Mouse (Mus musculus) ES-E14 (cell line): ENCODE data around the gene Sdcbp2. TPM values are rescaled to one million over a fixed set of nuclear protein-coding genes. Genes with fewer than 3 reads are reported as not detected.

Experiments
- DNase-seq: peaks from one replicate; pipeline ENCODE4 v3.0.0-alpha.2; 2013; ENCODE audit warnings: low read depth, low spot score
- H3K27ac ChIP-seq: 2 replicates; pipeline ENCODE4 v1.5.1; 2012; ENCODE audit warnings: low read depth, mild to moderate bottlenecking, low read length, moderate library complexity, mixed read lengths; ENCODE audit not compliant: poor library complexity, insufficient read depth, severe bottlenecking
- H3K36me3 ChIP-seq: 2 replicates; pipeline ENCODE4 v1.6.1; 2012; ENCODE audit warnings: mild to moderate bottlenecking, low read length, moderate library complexity, mixed read lengths; ENCODE audit not compliant: control insufficient read depth, poor library complexity, insufficient read depth, severe bottlenecking
- H3K4me1 ChIP-seq, 2 experiments: fragments of 150-350 bp in 1 of 2; sonication (generic) in 1 of 2; 2 replicates each; pipeline ENCODE4 v1.6.1; 2012; ENCODE audit warnings: low read length in 2 of 2, mild to moderate bottlenecking in 1 of 2, mixed read lengths in 1 of 2; ENCODE audit not compliant: control insufficient read depth in 2 of 2, insufficient read depth in 2 of 2, poor library complexity in 1 of 2
- H3K4me3 ChIP-seq, 2 experiments: fragments of 150-350 bp in 1 of 2; sonication (generic) in 1 of 2; 2 replicates each; pipeline ENCODE4 v1.5.1; 2012; ENCODE audit warnings: low read length in 2 of 2, low read depth in 1 of 2, mild to moderate bottlenecking in 1 of 2, mixed read lengths in 1 of 2; ENCODE audit not compliant: insufficient read depth in 1 of 2, poor library complexity in 1 of 2, severe bottlenecking in 1 of 2
- H3K9ac ChIP-seq: 2 replicates; pipeline ENCODE4 v1.6.1; 2012; ENCODE audit warnings: low read depth, mild to moderate bottlenecking, low read length, mixed read lengths; ENCODE audit not compliant: poor library complexity, insufficient read depth, severe bottlenecking
- H3K9me3 ChIP-seq: fragments of 150-350 bp; sonication (generic); 2 replicates; pipeline ENCODE4 v1.6.1; 2012; ENCODE audit warnings: low read depth, mild to moderate bottlenecking, low read length; ENCODE audit not compliant: control insufficient read depth, insufficient read depth
- CHD2 ChIP-seq: IDR thresholded peaks from 2 replicates; pipeline ENCODE4 v1.6.1; 2014; ENCODE audit warnings: mild to moderate bottlenecking, low read depth, low read length, inconsistent platforms
- HCFC1 ChIP-seq: IDR thresholded peaks from 2 replicates; pipeline ENCODE4 v1.6.1; 2012; ENCODE audit warnings: low read length, inconsistent platforms, borderline replicate concordance; ENCODE audit not compliant: insufficient read depth
- MAFK ChIP-seq: IDR thresholded peaks from 2 replicates; pipeline ENCODE4 v1.6.1; 2014; ENCODE audit warnings: mild to moderate bottlenecking, low read depth, low read length, inconsistent platforms; ENCODE audit not compliant: insufficient read depth
- ZC3H11A ChIP-seq: IDR thresholded peaks from 2 replicates; pipeline ENCODE4 v1.6.1; 2012; ENCODE audit warnings: low read depth, mild to moderate bottlenecking, inconsistent platforms, low read length, borderline replicate concordance
- ZNF384 ChIP-seq: IDR thresholded peaks from 2 replicates; pipeline ENCODE4 v1.6.1; 2012; ENCODE audit warnings: low read depth, low read length, inconsistent platforms
- in situ Hi-C, 2 experiments: fragments of 600-800 bp; cut with MboI; formaldehyde crosslinking; loops; one replicate each; pipeline ENCODE4 v1.15.1; 2025; ENCODE audit warnings: low sequenced_read_pairs in 2 of 2, inconsistent platforms in 1 of 2; ENCODE audit not compliant: unreplicated experiment in 2 of 2
- total RNA-seq: library from RNA; depleted of rRNA; stranded (reverse); fragments of 300-350 nt; gene quantifications from 2 replicates; pipeline ENCODE4 v1.2.3, GENCODE M21; 2012

Gene Sdcbp2
- total RNA-seq, 1 experiment: 4.1 TPM

GRCm38 (mm10) chr2:151574607-151575006 is 2.2 kb downstream of the Sdcbp2 start:
- Histone ChIP-seq H3K4me1 (peaks cover 8 to 10% of the 10 kb centered on the region in 2 experiments; a peak in 2 of 4 replicates), H3K9me3 (no peaks in the 10 kb centered on the region), H3K9ac (no peak overlapping the region), H3K36me3 (no peaks in the 10 kb centered on the region), H3K27ac (peak overlapping the region; percentile 42; the same call in 1 of the 2 replicates), H3K4me3 (no peak overlapping the region)
- no peak for DNase-seq
- in situ Hi-C loops: no loop called here
- no peak for TF ChIP-seq ZNF384
- no peak for TF ChIP-seq MAFK
- no peak for TF ChIP-seq ZC3H11A

GRCm38 (mm10) chr2:151575119-151575698 is 2.8 kb downstream of the Sdcbp2 start:
- TF ChIP-seq ZNF384 (no peak), ZC3H11A (no peak), MAFK (no peak), CHD2 (no peak), HCFC1 (no peak)
- Histone ChIP-seq H3K4me1 (peaks cover 8 to 10% of the 10 kb centered on the region in 2 experiments; a peak in 2 of 4 replicates), H3K27ac (peak overlapping the region; percentile 51), H3K9ac (peak overlapping the region; percentile 51; the same call in 1 of the 2 replicates), H3K9me3 (no peaks in the 10 kb centered on the region), H3K4me3 (peak overlapping the region; percentile 43 to 62; a peak in 3 of 4 replicates), H3K36me3 (no peaks in the 10 kb centered on the region)
- in situ Hi-C loops: no loop called here
- peak; percentile 12 for DNase-seq

GRCm38 (mm10) chr2:151575699-151576389 is 3.4 kb downstream of the Sdcbp2 start:
- peaks cover 8 to 10% of the 10 kb centered on the region in 2 experiments; a peak in 2 of 4 replicates for H3K4me1 ChIP-seq
- no peaks in the 10 kb centered on the region for H3K36me3 ChIP-seq
- H3K9ac ChIP-seq: peak overlapping the region; percentile 51; the same call in 1 of the 2 replicates
- no peaks in the 10 kb centered on the region for H3K9me3 ChIP-seq
- TF ChIP-seq MAFK: no peak
- TF ChIP-seq HCFC1: no peak
- TF ChIP-seq ZNF384: peak; percentile 55
- DNase-seq: peak; percentile 70
- H3K4me3 ChIP-seq: peak overlapping the region; percentile 43 to 62
- peak overlapping the region; percentile 51 for H3K27ac ChIP-seq
- in situ Hi-C loops: no loop called here

GRCm38 (mm10) chr2:151579183-151579582 is 6.8 kb downstream of the Sdcbp2 start:
- Histone ChIP-seq H3K9me3 (no peaks in the 10 kb centered on the region), H3K9ac (no peak overlapping the region), H3K36me3 (no peaks in the 10 kb centered on the region), H3K4me1 (peaks cover 3 to 7% of the 10 kb centered on the region in 2 experiments; a peak in 1 of 4 replicates), H3K27ac (no peak overlapping the region), H3K4me3 (no peak overlapping the region)
- no peak for DNase-seq
- in situ Hi-C loops: no loop called here
- TF ChIP-seq ZNF384 (no peak), ZC3H11A (no peak), MAFK (no peak), CHD2 (no peak), HCFC1 (no peak)
